Mouse (Mus musculus) mouse trophoblast stem cell (cell line): Measurements from ENCODE around the gene Zfand3.

Experiments
- in situ Hi-C, 2 experiments: fragments of 300-500 bp; cut with MseI, MboI; formaldehyde crosslinking; loops; 2 replicates in 1 of 2; 3 replicates in 1 of 2; pipeline ENCODE4 v1.15.1; 2025

The Zfand3 gene

GRCm38 (mm10) chr17:30147897-30148296 lies 143.4 kb downstream of the Zfand3 start:
- in situ Hi-C loops, result no loop called here

GRCm38 (mm10) chr17:30148320-30148719 lies 143.8 kb downstream of the Zfand3 start:
- in situ Hi-C loops, result no loop called here

GRCm38 (mm10) chr17:30149911-30150310 lies 145.4 kb downstream of the Zfand3 start:
- in situ Hi-C loops, result no loop called here

GRCm38 (mm10) chr17:30154144-30154543 lies 149.6 kb downstream of the Zfand3 start:
- in situ Hi-C loops, result no loop called here

GRCm38 (mm10) chr17:30154861-30155260 lies 150.3 kb downstream of the Zfand3 start:
- in situ Hi-C loops, result no loop called here

- in situ Hi-C loops, result no loop called here
Observed at GRCm38 (mm10) chr17:30155411-30155925, 150.9 kb downstream of the Zfand3 start.

GRCm38 (mm10) chr17:30158419-30159108 lies 154.0 kb downstream of the Zfand3 start:
- in situ Hi-C loops, result no loop called here

- in situ Hi-C loops, result no loop called here
Observed at GRCm38 (mm10) chr17:30159341-30159740, 154.8 kb downstream of the Zfand3 start.

GRCm38 (mm10) chr17:30160823-30161432 lies 156.4 kb downstream of the Zfand3 start:
- in situ Hi-C loops, result no loop called here

- in situ Hi-C loops, result no loop called here
Observed at GRCm38 (mm10) chr17:30162983-30163382, 158.4 kb downstream of the Zfand3 start.

- in situ Hi-C loops, result no loop called here
Observed at GRCm38 (mm10) chr17:30163793-30164192, 159.3 kb downstream of the Zfand3 start.

GRCm38 (mm10) chr17:30164818-30165217 lies 160.3 kb downstream of the Zfand3 start:
- in situ Hi-C loops, result no loop called here

- in situ Hi-C loops, result no loop called here
Observed at GRCm38 (mm10) chr17:30177435-30177834, 172.9 kb downstream of the Zfand3 start.

- in situ Hi-C loops, result no loop called here
Observed at GRCm38 (mm10) chr17:30178402-30178801, 173.9 kb downstream of the Zfand3 start.

- in situ Hi-C loops, result no loop called here
Observed at GRCm38 (mm10) chr17:30180197-30180596, 175.7 kb downstream of the Zfand3 start.

GRCm38 (mm10) chr17:30181554-30181953 lies 177.0 kb downstream of the Zfand3 start:
- in situ Hi-C loops, result no loop called here

- in situ Hi-C loops, result no loop called here
Observed at GRCm38 (mm10) chr17:30182063-30182462, 177.5 kb downstream of the Zfand3 start.

GRCm38 (mm10) chr17:30183561-30183960 lies 179.0 kb downstream of the Zfand3 start:
- in situ Hi-C loops, result no loop called here

- in situ Hi-C loops, result no loop called here
Observed at GRCm38 (mm10) chr17:30187154-30187553, 182.6 kb downstream of the Zfand3 start.

- in situ Hi-C loops, result no loop called here
Observed at GRCm38 (mm10) chr17:30187581-30187980, 183.0 kb downstream of the Zfand3 start.

GRCm38 (mm10) chr17:30188031-30188981 lies 183.8 kb downstream of the Zfand3 start:
- in situ Hi-C loops, result no loop called here

- in situ Hi-C loops, result no loop called here
Observed at GRCm38 (mm10) chr17:30191097-30191640, 186.6 kb downstream of the Zfand3 start.
